ENCODE assay signal across 9 mouse cellular contexts in the genomic region with DNA sequence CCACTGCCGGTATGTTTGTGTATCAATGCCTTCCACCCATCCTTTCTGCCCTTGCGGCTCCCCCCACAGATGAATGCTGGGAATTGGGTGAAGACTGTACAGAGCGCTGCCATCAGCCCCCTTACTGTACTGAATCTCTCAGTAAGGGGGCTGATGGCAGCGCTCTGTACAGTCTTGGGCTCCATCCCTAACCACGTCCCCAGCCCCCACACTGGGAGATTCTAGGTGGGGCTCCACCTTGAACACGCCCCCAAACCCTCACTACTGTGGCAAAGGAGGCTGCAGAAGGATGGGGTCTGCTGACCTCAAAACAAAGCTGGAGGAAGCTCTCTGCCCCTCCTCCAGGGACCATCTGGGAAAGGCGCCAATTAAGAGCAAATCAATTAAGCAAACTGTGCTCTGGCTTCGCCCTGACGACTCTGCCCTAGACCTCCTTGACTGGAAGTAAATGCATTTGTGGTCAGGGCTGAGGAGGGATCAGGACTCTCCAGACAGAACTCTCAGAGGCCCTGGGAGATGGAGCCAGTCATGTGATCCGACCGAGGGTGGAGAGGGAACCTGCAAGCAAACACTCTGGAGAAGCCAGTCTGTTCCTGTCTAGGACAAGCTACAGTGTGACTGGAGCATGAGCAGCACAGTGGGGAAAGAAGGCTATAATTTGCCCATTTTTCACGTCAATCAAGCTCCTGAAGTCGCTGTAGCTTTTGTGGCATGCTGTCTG. TPM values are rescaled to one million over a fixed set of nuclear protein-coding genes. Genes with fewer than 3 reads are reported as not detected.
DNase-seq lines count a peak whose midpoint lies in the region; ATAC-seq lines count a peak whose summit lies in the region.
"Had no signal": no experiment of that assay in that cellular context is flagged by ENCODE, and none has a peak within 500 bp of the region (broad histone marks: within the 10 kb centered on the region; RNA-seq: fewer than 3 reads in every experiment).

No protein-coding gene starts in this region.

- H3K27me3 ChIP-seq in forebrain, embryonic 16.5 days (replicated peaks; ENCODE audit: control insufficient read depth, insufficient read depth, low read length) = no peaks in the 10 kb centered on the region
- peaks cover 35% of the 10 kb centered on the region for H3K27me3 ChIP-seq in midbrain, embryonic 12.5 days

- H3K4me1 ChIP-seq in forebrain, embryonic 16.5 days (replicated peaks; ENCODE audit: control insufficient read depth, insufficient read depth, low read length) = peaks cover 33% of the 10 kb centered on the region
- H3K4me1 ChIP-seq in midbrain, embryonic 12.5 days = peaks cover 22% of the 10 kb centered on the region

- H3K4me3 ChIP-seq in forebrain, embryonic 16.5 days (replicated peaks; ENCODE audit: low read length) = no peak overlapping the region
- no peak overlapping the region for H3K4me3 ChIP-seq in midbrain, embryonic 12.5 days

- DNase-seq in gastrocnemius, postnatal 10 days = peak; percentile 11
- no peak for DNase-seq in gastrocnemius, postnatal 14 days
- peak; percentile 59 for DNase-seq in ES-CJ7 (ENCODE audit: low read depth, low spot score)
- DNase-seq in frontal cortex, postnatal 25 days (ENCODE audit: low spot score in 2 of 2) = no peak
- no peak for DNase-seq in T-cell, adult 2 months (ENCODE audit: low spot score)

- intact Hi-C loops in gastrocnemius, postnatal 14 days (cut with DNase I; ENCODE audit: low total_unique reads) = no loop called here

- H3K4me2 ChIP-seq in forebrain, embryonic 16.5 days (ENCODE audit: low read length) = no peak overlapping the region; the same call in 1 of the 2 replicates
- H3K4me2 ChIP-seq in midbrain, embryonic 12.5 days (replicated peaks) = peak overlapping the region; percentile 23

- H3K36me3 ChIP-seq in forebrain, embryonic 16.5 days (ENCODE audit: control insufficient read depth, insufficient read depth) = no peaks in the 10 kb centered on the region
- no peaks in the 10 kb centered on the region for H3K36me3 ChIP-seq in midbrain, embryonic 12.5 days

- H3K9ac ChIP-seq in forebrain, embryonic 16.5 days (replicated peaks; ENCODE audit: low read depth, low read length) = peak overlapping the region; percentile 3
- no peak overlapping the region for H3K9ac ChIP-seq in midbrain, embryonic 12.5 days (replicated peaks)

- ATAC-seq in forebrain, embryonic 16.5 days = peak; percentile 89
- ATAC-seq in midbrain, embryonic 12.5 days (ENCODE audit: low FRiP score, low read depth) = peak; percentile 74
- ATAC-seq in monocyte, adult 5-6 weeks (replicated peaks; ENCODE audit: insufficient number of reproducible peaks, low FRiP score, low TSS enrichment, poor library complexity, severe bottlenecking) = no peak

- H3K27ac ChIP-seq in forebrain, embryonic 16.5 days (ENCODE audit: low read length) = peak overlapping the region; percentile 91
- peak overlapping the region; percentile 47 for H3K27ac ChIP-seq in midbrain, embryonic 12.5 days (replicated peaks)

- 4% methylated on average over 13 of the region's 13 CpGs for WGBS in forebrain, embryonic 16.5 days
- 14% methylated on average over 13 of the region's 13 CpGs for WGBS in midbrain, embryonic 12.5 days

- no peaks in the 10 kb centered on the region for H3K9me3 ChIP-seq in forebrain, embryonic 16.5 days (ENCODE audit: control insufficient read depth, low read length)
- H3K9me3 ChIP-seq in midbrain, embryonic 12.5 days = no peaks in the 10 kb centered on the region; the same call in 1 of the 2 replicates

RNA-seq across cellular contexts. Expression of a gene that starts 3.6 kb away (rescaled TPM):
- total RNA-seq in gastrocnemius, postnatal 10 days (2021) = not detected
- total RNA-seq in gastrocnemius, postnatal 14 days (2021) = not detected
- 0.21 TPM in 1 of 2 replicates, not detected in the other for polyA plus RNA-seq in forebrain, embryonic 16.5 days (2015; fragmentation: Nextera tagmentation; extraction: Ambion mirVana)
- not detected in 2 replicates for polyA plus RNA-seq in midbrain, embryonic 12.5 days (2016; fragmentation: Nextera tagmentation; extraction: Ambion mirVana)
- not detected in 3 replicates for total RNA-seq in monocyte, adult 5-6 weeks (2017)
- polyA plus RNA-seq: large intestine, adult 2 months had no signal

RNA-seq across cellular contexts. Expression of a gene that starts 38.3 kb away (rescaled TPM):
- total RNA-seq in gastrocnemius, postnatal 10 days (2021) = 1 to 10 TPM in 1 of 2 experiments, under 1 TPM in 1; 0.31 to 1.2 TPM
- total RNA-seq in gastrocnemius, postnatal 14 days (2021) = under 1 TPM; 0.27 to 0.42 TPM
- polyA plus RNA-seq in forebrain, embryonic 16.5 days (2015; fragmentation: Nextera tagmentation; extraction: Ambion mirVana) = 0.51 and 0.92 TPM in 2 replicates
- polyA plus RNA-seq in midbrain, embryonic 12.5 days (2016; fragmentation: Nextera tagmentation; extraction: Ambion mirVana) = 1.6 and 1.9 TPM in 2 replicates
- total RNA-seq in monocyte, adult 5-6 weeks (2017) = 1.2 to 2.0 TPM (median 1.4 TPM) in 3 replicates

RNA-seq across cellular contexts. Expression of a gene that starts 39.6 kb away (rescaled TPM):
- total RNA-seq in gastrocnemius, postnatal 10 days (2021) = 10 to 100 TPM; 64.1 to 94.7 TPM
- 10 to 100 TPM; 38.2 to 44.4 TPM for total RNA-seq in gastrocnemius, postnatal 14 days (2021)
- 359 and 391 TPM in 2 replicates for polyA plus RNA-seq in forebrain, embryonic 16.5 days (2015; fragmentation: Nextera tagmentation; extraction: Ambion mirVana)
- 290 and 332 TPM in 2 replicates for polyA plus RNA-seq in midbrain, embryonic 12.5 days (2016; fragmentation: Nextera tagmentation; extraction: Ambion mirVana)
- total RNA-seq in monocyte, adult 5-6 weeks (2017) = 15.5 to 40.8 TPM (median 16.3 TPM) in 3 replicates

Comparison
In these comparisons a context has a peak if more than half of its experiments do, and no peak if none do; other contexts are left out.
1. DNase-seq: peak in gastrocnemius, postnatal 10 days (single experiment) and ES-CJ7 (single experiment); none in gastrocnemius, postnatal 14 days (single experiment), frontal cortex, postnatal 25 days (0 of 2) and T-cell, adult 2 months (single experiment).